Mouse (Mus musculus) liver, embryonic 14.5 days (tissue): Measurements from ENCODE around the gene Colec11. TPM values are rescaled to one million over a fixed set of nuclear protein-coding genes. Genes with fewer than 3 reads are reported as not detected.

Experiments
- ATAC-seq: fragments of 200-750 bp; cut with Nextera tagmentation; 2 replicates; pipeline ENCODE4 v1.8.0; 2017; ENCODE audit warnings: moderate number of reproducible peaks, mild to moderate bottlenecking, moderate library complexity; ENCODE audit not compliant: insufficient read depth
- DNase-seq, 3 experiments: peaks; one replicate each; pipeline ENCODE4 v3.0.0-alpha.2; 2012 to 2013; ENCODE audit warnings: low read depth in 3 of 3, low spot score in 3 of 3
- H3K27ac ChIP-seq: fragments of 300-500 bp; sonication (generic); 2 replicates; pipeline ENCODE4 v1.5.1; 2014; ENCODE audit warnings: moderate library complexity, mild to moderate bottlenecking, control low read depth, inconsistent platforms
- H3K27me3 ChIP-seq: fragments of 300-500 bp; sonication (generic); 2 replicates; pipeline ENCODE4 v1.6.1; 2014; ENCODE audit warnings: mild to moderate bottlenecking, low read length, moderate library complexity; ENCODE audit not compliant: control insufficient read depth, insufficient read depth
- H3K36me3 ChIP-seq: fragments of 300-500 bp; sonication (generic); replicated peaks from 2 replicates; pipeline ENCODE4 v1.6.1; 2014; ENCODE audit warnings: low read depth; ENCODE audit not compliant: control insufficient read depth, insufficient read depth
- H3K4me1 ChIP-seq, 2 experiments: fragments of 200-500 bp in 1 of 2; fragments of 300-500 bp in 1 of 2; sonication (generic) in 1 of 2; replicated peaks; 2 replicates each; pipeline ENCODE4 v1.6.1; 2012 to 2014; ENCODE audit warnings: antibody characterized with exemption in 1 of 2, inconsistent platforms in 1 of 2, low read length in 1 of 2; ENCODE audit not compliant: control insufficient read depth in 2 of 2, insufficient read depth in 2 of 2
- H3K4me2 ChIP-seq: fragments of 300-500 bp; sonication (generic); 2 replicates; pipeline ENCODE4 v1.6.1; 2014; ENCODE audit warnings: low read depth, mild to moderate bottlenecking, control low read depth, moderate library complexity
- H3K4me3 ChIP-seq, 2 experiments: fragments of 200-500 bp in 1 of 2; fragments of 300-500 bp in 1 of 2; sonication (generic) in 1 of 2; 2 replicates each; pipeline ENCODE4 v1.5.1; 2012 to 2014; ENCODE audit warnings: low read depth in 2 of 2, low read length in 2 of 2, mild to moderate bottlenecking in 2 of 2, control low read depth in 1 of 2, inconsistent platforms in 1 of 2, moderate library complexity in 1 of 2; ENCODE audit not compliant: insufficient read depth in 1 of 2
- H3K9ac ChIP-seq: fragments of 300-500 bp; sonication (generic); replicated peaks from 2 replicates; pipeline ENCODE4 v1.6.1; 2014; ENCODE audit warnings: mild to moderate bottlenecking, control low read depth, moderate library complexity
- H3K9me3 ChIP-seq: fragments of 300-500 bp; sonication (generic); 2 replicates; pipeline ENCODE4 v1.6.1; 2016; ENCODE audit warnings: low read length, mixed read lengths; ENCODE audit not compliant: control insufficient read depth
- CTCF ChIP-seq: IDR thresholded peaks from 2 replicates; pipeline ENCODE4 v1.5.1; 2016; ENCODE audit warnings: antibody characterized with exemption, low read depth, control low read depth
- EP300 ChIP-seq: IDR thresholded peaks from 2 replicates; pipeline ENCODE4 v1.6.1; 2016; ENCODE audit warnings: antibody characterized with exemption, low read depth
- WGBS: fragments of 180-500 bp; shearing (Covaris S2); extraction: QIAGEN DNeasy Blood & Tissue Kit; methylation state at CpG from one replicate; pipeline ENCODE4 v1.1.7; 2014; ENCODE audit not compliant: insufficient replicate concordance; 5-methylcytosine and 5-hydroxymethylcytosine counted together
- polyA plus RNA-seq, 2 experiments: library from polyadenylated mRNA; depleted of rRNA in 1 of 2; stranded (reverse) in 1 of 2; unstranded in 1 of 2; fragments of >200 nt; fragmentation: Nextera tagmentation in 1 of 2; extraction: Ambion mirVana in 1 of 2; gene quantifications; 2 replicates each; pipeline versions ENCODE4 v1.2.1 to v1.2.3; 2012 to 2014

The Colec11 gene
- polyA plus RNA-seq (2012; rRNA removed), result 6.1 and 8.7 TPM in 2 replicates
- polyA plus RNA-seq (2014; fragmentation: Nextera tagmentation; extraction: Ambion mirVana), result 12.8 and 13.1 TPM in 2 replicates

- Histone ChIP-seq H3K27ac (no peak within 1 kb of the TSS), H3K9me3 (no peaks in the 10 kb centered on the region), H3K4me2 (peak within 1 kb of the TSS; percentile 4; the same call in 1 of the 2 replicates), H3K27me3 (no peaks in the 10 kb centered on the region), H3K9ac (no peak within 1 kb of the TSS), H3K4me1 (peaks cover 4 to 15% of the 10 kb centered on the region in 2 experiments; a peak in 3 of 4 replicates), H3K4me3 (peak within 1 kb of the TSS in 1 of 2 experiments; percentile 15; a peak in 1 of 4 replicates), H3K36me3 (no peaks in the 10 kb centered on the region)
- DNase-seq, result no peak
- ATAC-seq, result no peak
- TF ChIP-seq CTCF (no peak), EP300 (no peak)
- WGBS, result 19% methylated on average over 5 of the region's 5 CpGs
Observed at GRCm38 (mm10) chr12:28623195-28623594, at the start of gene Colec11. Colec11 (minus strand) TSS chr12:28623377.

GRCm38 (mm10) chr12:28667287-28667686 is 44.1 kb upstream of the Colec11 start:
- DNase-seq, result no peak
- Histone ChIP-seq H3K4me3 (no peak overlapping the region), H3K27me3 (no peaks in the 10 kb centered on the region), H3K9me3 (no peaks in the 10 kb centered on the region), H3K27ac (no peak overlapping the region), H3K4me2 (no peak overlapping the region), H3K36me3 (no peaks in the 10 kb centered on the region), H3K4me1 (0 out of 4 replicates have a peak, but pooled peaks cover 0 to 10% of the 10 kb centered on the region in 2 experiments), H3K9ac (no peak overlapping the region)
- ATAC-seq, result no peak
- no peak for TF ChIP-seq EP300
- no peak for TF ChIP-seq CTCF
- 16% methylated on average over 8 of the region's 8 CpGs for WGBS

- Histone ChIP-seq H3K27me3 (no peaks in the 10 kb centered on the region), H3K4me2 (no peak overlapping the region), H3K9ac (no peak overlapping the region), H3K4me3 (no peak overlapping the region), H3K9me3 (no peaks in the 10 kb centered on the region), H3K36me3 (no peaks in the 10 kb centered on the region), H3K27ac (no peak overlapping the region), H3K4me1 (0 out of 4 replicates have a peak, but pooled peaks cover 0 to 10% of the 10 kb centered on the region in 2 experiments)
- WGBS, result 49% methylated on average over 4 of the region's 4 CpGs
- ATAC-seq (no peak), DNase-seq (no peak)
- TF ChIP-seq EP300 (no peak), CTCF (no peak)
Observed at GRCm38 (mm10) chr12:28666734-28667133, 43.6 kb upstream of the Colec11 start.

GRCm38 (mm10) chr12:28662628-28663027 is 39.5 kb upstream of the Colec11 start:
- 0 out of 4 replicates have a peak, but pooled peaks cover 0 to 10% of the 10 kb centered on the region in 2 experiments for H3K4me1 ChIP-seq
- H3K9me3 ChIP-seq, result no peaks in the 10 kb centered on the region
- 64% methylated on average over 4 of the region's 4 CpGs for WGBS
- no peak for DNase-seq
- H3K36me3 ChIP-seq, result peaks cover 11% of the 10 kb centered on the region
- no peak overlapping the region for H3K27ac ChIP-seq
- H3K27me3 ChIP-seq, result no peaks in the 10 kb centered on the region
- no peak for ATAC-seq
- H3K9ac ChIP-seq, result no peak overlapping the region
- no peak overlapping the region for H3K4me2 ChIP-seq
- no peak for TF ChIP-seq EP300
- TF ChIP-seq CTCF, result no peak
- no peak overlapping the region for H3K4me3 ChIP-seq

- WGBS, result 2% methylated on average over 52 of the region's 52 CpGs
- H3K4me3 ChIP-seq, result peak within 1 kb of the TSS; percentile 83 to 89
- H3K27ac ChIP-seq, result peak within 1 kb of the TSS; percentile 31
- DNase-seq (peak; percentile 73 to 77 (median 73)), ATAC-seq (peak; percentile 92)
- TF ChIP-seq CTCF (0 out of 2 replicates have a peak, but pooled peaks have one; percentile 4), EP300 (no peak)
- peaks cover 7 to 9% of the 10 kb centered on the region in 2 experiments for H3K4me1 ChIP-seq
- peaks cover 5% of the 10 kb centered on the region for H3K36me3 ChIP-seq
- H3K9ac ChIP-seq, result peak within 1 kb of the TSS; percentile 86
- H3K9me3 ChIP-seq, result no peaks in the 10 kb centered on the region
- H3K4me2 ChIP-seq, result peak within 1 kb of the TSS; percentile 95
- H3K27me3 ChIP-seq, result no peaks in the 10 kb centered on the region
Observed at GRCm38 (mm10) chr12:28649141-28650110, 26.2 kb upstream of the Colec11 start, which contains the start of gene Rnaseh1. Rnaseh1 (plus strand) TSS chr12:28649602.
